Mouse (Mus musculus) lung, adult 2 months (tissue): ENCODE data around the gene Btd.

Experiments
- CTCF ChIP-seq: fragments of 200-500 bp; IDR thresholded peaks from 2 replicates; pipeline ENCODE4 v1.5.1; 2011; ENCODE audit warnings: mild to moderate bottlenecking, low read length, control low read depth; ENCODE audit not compliant: insufficient read depth
- POLR2A ChIP-seq: fragments of 200-500 bp; IDR thresholded peaks from 2 replicates; pipeline ENCODE4 v1.6.1; 2011; ENCODE audit warnings: low read depth, mild to moderate bottlenecking, control low read depth, low read length, borderline replicate concordance; ENCODE audit errors: extremely low read depth

GRCm38 (mm10) chr14:31681291-31681690 is 40.5 kb downstream of the Btd start:
- TF ChIP-seq POLR2A (no peak), CTCF (no peak)
